Comparison of ENCODE assay signal across 17 mouse cellular contexts in the genomic region with DNA sequence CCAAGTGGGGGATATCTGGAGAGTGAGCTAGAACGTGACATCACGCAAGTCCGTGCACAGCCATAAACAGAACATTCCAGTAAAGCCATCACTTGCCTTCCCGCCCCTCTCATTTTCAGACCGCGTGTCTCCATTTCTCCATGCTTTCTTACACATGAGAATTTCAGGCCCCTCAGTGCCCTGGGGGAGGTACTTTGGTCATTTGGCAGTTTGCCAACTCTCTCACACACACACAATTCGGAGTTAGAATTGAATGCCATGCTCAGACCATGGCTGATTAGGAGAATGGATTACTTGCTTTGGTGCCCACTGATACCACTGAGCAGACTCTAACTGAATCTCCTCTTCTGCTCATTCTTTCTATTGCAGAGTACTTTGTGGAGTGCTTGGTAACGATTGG.
DNase-seq lines count a peak whose midpoint lies in the region; ATAC-seq and TF ChIP-seq lines count a peak whose summit lies in the region.
"Had no signal": no experiment of that assay in that cellular context is flagged by ENCODE, and none has a peak within 500 bp of the region (broad histone marks: within the 10 kb centered on the region; RNA-seq: fewer than 3 reads in every experiment).

No protein-coding gene starts in this region.

- no peak for TF ChIP-seq CTCF in hindbrain, postnatal 0 days (IDR thresholded peaks at IDR 0.05; ENCODE audit: low read depth)
- TF ChIP-seq CTCF in lung, embryonic 14.5 days (IDR thresholded peaks at IDR 0.05; ENCODE audit: low read depth) = no peak

- no peak overlapping the region for H3K27ac ChIP-seq in hindbrain, postnatal 0 days
- H3K27ac ChIP-seq in hindbrain, embryonic 10.5 days = no peak overlapping the region
- H3K27ac ChIP-seq in lung, embryonic 14.5 days (ENCODE audit: low read depth) = no peak overlapping the region
- H3K27ac ChIP-seq: layer of hippocampus, adult 2 months; liver, embryonic 13.5 days had no signal

- ATAC-seq in hindbrain, postnatal 0 days = no peak
- no peak for ATAC-seq in lung, embryonic 14.5 days (ENCODE audit: insufficient read depth)
- ATAC-seq: intestine, embryonic 16.5 days had no signal

- DNase-seq in hindbrain, postnatal 0 days (ENCODE audit: low spot score) = peak; percentile 66
- DNase-seq in hindbrain, embryonic 10.5 days (ENCODE audit: low spot score) = no peak
- DNase-seq in lung, embryonic 14.5 days = peak; percentile 61
- DNase-seq in lung, postnatal 4 days = no peak
- DNase-seq in R1 (ENCODE audit: low read depth, low spot score) (peak; percentile 21), ZHBTc4 (ENCODE audit: low read depth, low spot score) (peak; percentile 23)
- no peak for DNase-seq in adrenal gland, postnatal 10 days
- DNase-seq: cerebellum, adult 9-11 months; embryo, embryonic 11 days; gastrocnemius, postnatal 10 days; heart, adult 18-20 months; liver, embryonic 13.5 days; right cerebral cortex, postnatal 14 days had no signal

- H3K9me3 ChIP-seq in hindbrain, postnatal 0 days (ENCODE audit: low read length) = no peaks in the 10 kb centered on the region
- no peaks in the 10 kb centered on the region for H3K9me3 ChIP-seq in hindbrain, embryonic 10.5 days
- no peaks in the 10 kb centered on the region for H3K9me3 ChIP-seq in lung, embryonic 14.5 days (ENCODE audit: low read depth, low read length)
- H3K9me3 ChIP-seq: liver, embryonic 13.5 days had no signal

- H3K27me3 ChIP-seq in hindbrain, postnatal 0 days (ENCODE audit: insufficient read depth, low read length) = no peaks in the 10 kb centered on the region
- H3K27me3 ChIP-seq in hindbrain, embryonic 10.5 days (ENCODE audit: insufficient read depth, poor library complexity, severe bottlenecking) = no peaks in the 10 kb centered on the region; the same call in 1 of the 2 replicates
- 0 out of 2 replicates have a peak, but pooled peaks cover 5% of the 10 kb centered on the region for H3K27me3 ChIP-seq in lung, embryonic 14.5 days (ENCODE audit: insufficient read depth, low read length)
- H3K27me3 ChIP-seq: megakaryocyte, embryonic 14.5 days had no signal

- H3K4me1 ChIP-seq in hindbrain, postnatal 0 days (ENCODE audit: insufficient read depth, low read length) = 0 out of 2 replicates have a peak, but pooled peaks cover 6% of the 10 kb centered on the region
- peaks cover 20% of the 10 kb centered on the region for H3K4me1 ChIP-seq in hindbrain, embryonic 10.5 days (replicated peaks)
- H3K4me1 ChIP-seq in lung, embryonic 14.5 days (ENCODE audit: insufficient read depth) = no peaks in the 10 kb centered on the region; the same call in 1 of the 2 replicates
- H3K4me1 ChIP-seq: liver, embryonic 13.5 days; megakaryocyte, embryonic 14.5 days had no signal

- H3K4me2 ChIP-seq in hindbrain, postnatal 0 days (ENCODE audit: low read depth, low read length) = no peak overlapping the region
- H3K4me2 ChIP-seq in lung, embryonic 14.5 days = no peak overlapping the region
- H3K4me2 ChIP-seq: liver, embryonic 13.5 days had no signal

- 39% methylated on average over 8 of the region's 8 CpGs for WGBS in hindbrain, postnatal 0 days
- 91% methylated on average over 8 of the region's 8 CpGs for WGBS in hindbrain, embryonic 10.5 days
- WGBS in lung, embryonic 14.5 days = 56% methylated on average over 8 of the region's 8 CpGs

- no peaks in the 10 kb centered on the region for H3K36me3 ChIP-seq in hindbrain, postnatal 0 days (ENCODE audit: insufficient read depth, low read length)
- H3K36me3 ChIP-seq in hindbrain, embryonic 10.5 days = no peaks in the 10 kb centered on the region
- H3K36me3 ChIP-seq in lung, embryonic 14.5 days (ENCODE audit: insufficient read depth) = no peaks in the 10 kb centered on the region
- H3K36me3 ChIP-seq: liver, embryonic 13.5 days had no signal

- no peak overlapping the region for H3K4me3 ChIP-seq in hindbrain, postnatal 0 days (ENCODE audit: low read length)
- H3K4me3 ChIP-seq in hindbrain, embryonic 10.5 days = no peak overlapping the region
- no peak overlapping the region for H3K4me3 ChIP-seq in lung, embryonic 14.5 days (ENCODE audit: low read depth, low read length)
- H3K4me3 ChIP-seq: layer of hippocampus, adult 2 months; liver, embryonic 13.5 days; megakaryocyte, embryonic 14.5 days; myocyte had no signal

- H3K9ac ChIP-seq in hindbrain, postnatal 0 days (replicated peaks; ENCODE audit: low read length) = no peak overlapping the region
- H3K9ac ChIP-seq in lung, embryonic 14.5 days = no peak overlapping the region
- H3K9ac ChIP-seq: liver, embryonic 13.5 days had no signal

Comparison
In these comparisons a context has a peak if more than half of its experiments do, and no peak if none do; other contexts are left out.
1. DNase-seq: peak in hindbrain, postnatal 0 days (single experiment), lung, embryonic 14.5 days (single experiment), R1 (single experiment) and ZHBTc4 (single experiment); none in hindbrain, embryonic 10.5 days (single experiment), lung, postnatal 4 days (0 of 2) and adrenal gland, postnatal 10 days (single experiment).